Mouse (Mus musculus) stomach, embryonic 16.5 days (tissue): ENCODE data around the gene 4632433K11Rik. TPM values are rescaled to one million over a fixed set of nuclear protein-coding genes. Genes with fewer than 3 reads are reported as not detected.
"Not testable (repeated sequence)": the region's sequence is repeated elsewhere in the genome, so short reads cannot be mapped to it uniquely, and the experiment has no call there.

Source experiments
- ATAC-seq: fragments of 200-750 bp; cut with Nextera tagmentation; 2 replicates; pipeline ENCODE4 v1.8.0; 2017; ENCODE audit warnings: moderate number of reproducible peaks, moderate TSS enrichment; ENCODE audit not compliant: insufficient read depth, low FRiP score
- H3K27ac ChIP-seq: fragments of 300-500 bp; sonication (generic); 2 replicates; pipeline ENCODE4 v1.5.1; 2014; ENCODE audit warnings: low read length
- H3K27me3 ChIP-seq: fragments of 300-500 bp; sonication (generic); 2 replicates; pipeline ENCODE4 v1.6.1; 2014; ENCODE audit warnings: low read length, control low read depth, mixed read lengths; ENCODE audit not compliant: control insufficient read depth, insufficient read depth
- H3K36me3 ChIP-seq: fragments of 300-500 bp; sonication (generic); 2 replicates; pipeline ENCODE4 v1.6.1; 2014; ENCODE audit warnings: low read length; ENCODE audit not compliant: control insufficient read depth, insufficient read depth
- H3K4me1 ChIP-seq: fragments of 300-500 bp; sonication (generic); 2 replicates; pipeline ENCODE4 v1.6.1; 2014; ENCODE audit warnings: low read length, control low read depth, mixed read lengths; ENCODE audit not compliant: control insufficient read depth, insufficient read depth
- H3K4me2 ChIP-seq: fragments of 300-500 bp; sonication (generic); 2 replicates; pipeline ENCODE4 v1.6.1; 2014; ENCODE audit warnings: low read depth, low read length, mixed read lengths
- H3K4me3 ChIP-seq: fragments of 300-500 bp; sonication (generic); replicated peaks from 2 replicates; pipeline ENCODE4 v1.5.1; 2014; ENCODE audit warnings: mild to moderate bottlenecking, low read length
- H3K9ac ChIP-seq: fragments of 300-500 bp; sonication (generic); 2 replicates; pipeline ENCODE4 v1.6.1; 2014; ENCODE audit warnings: low read length
- H3K9me3 ChIP-seq: fragments of 300-500 bp; sonication (generic); replicated peaks from 2 replicates; pipeline ENCODE4 v1.6.1; 2016; ENCODE audit warnings: low read length, control low read depth; ENCODE audit not compliant: control insufficient read depth
- WGBS: fragments of 180-500 bp; shearing (Covaris S2); extraction: QIAGEN DNeasy Blood & Tissue Kit; methylation state at CpG from one replicate; pipeline ENCODE4 v1.1.7; 2014; 5-methylcytosine and 5-hydroxymethylcytosine counted together
- polyA plus RNA-seq: library from polyadenylated mRNA; unstranded; fragments of >200 nt; fragmentation: Nextera tagmentation; extraction: Ambion mirVana; gene quantifications from 2 replicates; pipeline ENCODE4 v1.2.1, GENCODE M21; 2015

4632433K11Rik gene
- polyA plus RNA-seq, 1 experiment from 2014 or later: not detected

- no peak overlapping the region for H3K4me2 ChIP-seq
- H3K27ac ChIP-seq: no peak overlapping the region
- H3K9me3 ChIP-seq: no peaks in the 10 kb centered on the region
- H3K4me3 ChIP-seq: no peak overlapping the region
- peaks cover 20% of the 10 kb centered on the region for H3K4me1 ChIP-seq
- no peaks in the 10 kb centered on the region for H3K27me3 ChIP-seq
- WGBS: 97% methylated on average over 21 of the region's 21 CpGs
- H3K36me3 ChIP-seq: peaks cover 6% of the 10 kb centered on the region; the same call in 1 of the 2 replicates
- no peak overlapping the region for H3K9ac ChIP-seq
- no peak for ATAC-seq
These were observed 16.0 kb upstream of the 4632433K11Rik start for GRCm38 (mm10) chr7:5017931-5018330.

DNA sequence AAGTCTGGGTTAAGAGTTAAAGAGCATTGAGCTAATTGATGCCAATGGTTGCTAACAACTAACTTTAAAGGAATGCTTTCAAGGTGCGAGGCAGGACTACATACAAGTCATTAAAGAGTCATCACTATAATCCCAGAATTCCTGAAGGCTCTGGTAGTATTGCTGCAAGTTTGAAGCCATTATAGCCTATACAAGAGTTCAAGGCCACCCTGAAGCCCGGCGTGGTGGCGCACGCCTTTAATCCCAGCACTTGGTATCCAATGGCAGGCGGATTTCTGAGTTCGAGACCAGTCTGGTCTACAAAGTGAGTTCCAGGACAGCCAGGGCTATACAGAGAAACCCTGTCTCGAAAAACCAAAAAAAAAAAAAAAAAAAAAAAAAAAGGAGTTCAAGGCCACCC, 14.3 kb upstream of the 4632433K11Rik start:
- WGBS: 32% methylated on average over 8 of the region's 8 CpGs
- Histone ChIP-seq H3K27ac (peak overlapping the region; percentile 91), H3K4me2 (peak overlapping the region; percentile 85), H3K9ac (peak overlapping the region; percentile 97), H3K4me3 (peak overlapping the region; percentile 84), H3K4me1 (peaks cover 20% of the 10 kb centered on the region)
- H3K27me3 ChIP-seq, H3K9me3 ChIP-seq, ATAC-seq, H3K36me3 ChIP-seq: not testable (repeated sequence)

GRCm38 (mm10) chr7:5020000-5020681, 13.8 kb upstream of the 4632433K11Rik start, which contains the start of the genes Zfp865 and Ccdc106:
Gene Zfp865 (plus strand): TSS chr7:5020376.
Gene Ccdc106 (plus strand): TSS chr7:5020553.
- WGBS: under 1% methylated on average over 49 of the region's 49 CpGs
- Histone ChIP-seq H3K4me3 (peak within 1 kb of the TSS; percentile 84), H3K4me1 (peaks cover 20% of the 10 kb centered on the region), H3K9me3 (no peaks in the 10 kb centered on the region), H3K4me2 (peak within 1 kb of the TSS; percentile 85), H3K36me3 (peaks cover 6% of the 10 kb centered on the region; the same call in 1 of the 2 replicates), H3K27ac (peak within 1 kb of the TSS; percentile 91), H3K9ac (peak within 1 kb of the TSS; percentile 97), H3K27me3 (no peaks in the 10 kb centered on the region)
- peak; percentile 91 for ATAC-seq

GRCm38 (mm10) chr7:5020685-5021084, 13.2 kb upstream of the 4632433K11Rik start:
- Histone ChIP-seq H3K27me3 (no peaks in the 10 kb centered on the region), H3K4me1 (peaks cover 20% of the 10 kb centered on the region), H3K4me2 (peak overlapping the region; percentile 85), H3K36me3 (peaks cover 6% of the 10 kb centered on the region; the same call in 1 of the 2 replicates), H3K4me3 (peak overlapping the region; percentile 84), H3K27ac (peak overlapping the region; percentile 91), H3K9ac (peak overlapping the region; percentile 97), H3K9me3 (no peaks in the 10 kb centered on the region)
- whole genome bisulfite sequencing: 0% methylated on average over 15 of the region's 15 CpGs
- no peak for ATAC-seq

GRCm38 (mm10) chr7:5021197-5021596, 12.7 kb upstream of the 4632433K11Rik start:
- Histone ChIP-seq H3K4me1 (peaks cover 15% of the 10 kb centered on the region), H3K9me3 (no peaks in the 10 kb centered on the region), H3K4me3 (peak overlapping the region; percentile 84), H3K27me3 (no peaks in the 10 kb centered on the region), H3K36me3 (peaks cover 6% of the 10 kb centered on the region; the same call in 1 of the 2 replicates), H3K27ac (peak overlapping the region; percentile 91), H3K9ac (peak overlapping the region; percentile 97), H3K4me2 (peak overlapping the region; percentile 85)
- 43% methylated on average over 5 of the region's 5 CpGs for WGBS
- no peak for ATAC-seq

DNA sequence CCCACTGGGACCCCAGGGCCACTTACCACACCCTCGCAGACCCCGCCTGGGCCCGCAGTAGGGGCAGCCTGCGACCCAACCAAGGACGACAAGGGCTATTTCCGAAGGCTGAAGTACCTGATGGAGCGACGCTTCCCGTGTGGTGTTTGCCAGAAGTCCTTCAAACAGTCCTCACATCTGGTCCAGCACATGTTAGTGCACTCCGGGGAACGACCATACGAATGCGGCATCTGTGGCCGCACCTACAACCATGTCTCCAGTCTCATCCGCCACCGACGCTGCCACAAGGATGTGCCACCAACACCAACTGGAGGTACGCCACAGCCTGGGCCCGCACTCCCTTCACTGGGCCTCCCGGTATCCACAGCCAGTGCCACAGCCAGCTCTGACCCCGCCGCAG, 4.4 kb upstream of the 4632433K11Rik start:
- no peak for ATAC-seq
- H3K9me3 ChIP-seq: peaks cover 38% of the 10 kb centered on the region
- H3K36me3 ChIP-seq: peaks cover 69% of the 10 kb centered on the region
- H3K9ac ChIP-seq: no peak overlapping the region
- WGBS: 95% methylated on average over 22 of the region's 22 CpGs
- no peaks in the 10 kb centered on the region for H3K4me1 ChIP-seq
- no peak overlapping the region for H3K27ac ChIP-seq
- H3K27me3 ChIP-seq: no peaks in the 10 kb centered on the region
- no peak overlapping the region for H3K4me2 ChIP-seq
- no peak overlapping the region for H3K4me3 ChIP-seq

GRCm38 (mm10) chr7:5029946-5030345, 4.0 kb upstream of the 4632433K11Rik start:
- Histone ChIP-seq H3K9me3 (peaks cover 38% of the 10 kb centered on the region), H3K4me2 (no peak overlapping the region), H3K27me3 (no peaks in the 10 kb centered on the region), H3K9ac (no peak overlapping the region), H3K36me3 (peaks cover 73% of the 10 kb centered on the region), H3K27ac (no peak overlapping the region), H3K4me3 (no peak overlapping the region), H3K4me1 (no peaks in the 10 kb centered on the region)
- WGBS: 93% methylated on average over 21 of the region's 21 CpGs
- no peak for ATAC-seq

- no peaks in the 10 kb centered on the region for H3K27me3 ChIP-seq
- H3K36me3 ChIP-seq: peaks cover 80% of the 10 kb centered on the region
- no peaks in the 10 kb centered on the region for H3K4me1 ChIP-seq
- no peak overlapping the region for H3K4me2 ChIP-seq
- H3K4me3 ChIP-seq: no peak overlapping the region
- no peak overlapping the region for H3K9ac ChIP-seq
- WGBS: 86% methylated on average over 63 of the region's 63 CpGs
- ATAC-seq: no peak
- no peak overlapping the region for H3K27ac ChIP-seq
- H3K9me3 ChIP-seq: peaks cover 38% of the 10 kb centered on the region
These were observed 3.2 kb upstream of the 4632433K11Rik start for GRCm38 (mm10) chr7:5030554-5031275.

DNA sequence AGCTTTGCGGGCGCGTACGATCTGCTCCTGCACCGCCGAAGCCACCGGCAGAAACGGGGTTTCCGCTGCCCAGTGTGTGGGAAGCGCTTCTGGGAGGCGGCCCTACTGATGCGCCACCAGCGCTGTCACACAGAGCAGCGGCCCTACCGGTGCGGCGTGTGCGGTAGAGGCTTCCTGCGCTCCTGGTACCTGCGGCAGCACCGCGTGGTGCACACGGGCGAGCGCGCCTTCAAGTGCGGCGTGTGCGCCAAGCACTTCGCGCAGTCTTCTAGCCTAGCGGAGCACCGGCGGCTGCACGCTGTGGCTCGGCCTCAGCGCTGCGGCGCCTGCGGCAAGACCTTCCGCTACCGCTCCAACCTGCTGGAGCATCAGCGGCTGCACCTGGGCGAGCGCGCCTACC, 2.4 kb upstream of the 4632433K11Rik start:
- no peak for ATAC-seq
- WGBS: 85% methylated on average over 46 of the region's 46 CpGs
- no peak overlapping the region for H3K4me3 ChIP-seq
- H3K9ac ChIP-seq: no peak overlapping the region
- peaks cover 87% of the 10 kb centered on the region for H3K36me3 ChIP-seq
- no peaks in the 10 kb centered on the region for H3K4me1 ChIP-seq
- no peak overlapping the region for H3K4me2 ChIP-seq
- H3K27me3 ChIP-seq: no peaks in the 10 kb centered on the region
- no peak overlapping the region for H3K27ac ChIP-seq
- H3K9me3 ChIP-seq: peaks cover 38% of the 10 kb centered on the region
